Mouse (Mus musculus): Measurements from ENCODE around the gene Smim20. TPM values are rescaled to one million over a fixed set of nuclear protein-coding genes. Genes with fewer than 3 reads are reported as not detected.

The Smim20 gene
- polyA plus RNA-seq, 1 experiment from 2014 or later, result 77.5 TPM

- ATAC-seq (ENCODE audit: insufficient number of reproducible peaks, insufficient read depth, low FRiP score, low TSS enrichment, low read depth), result no peak
- H3K27ac ChIP-seq, result no peak overlapping the region
- H3K4me1 ChIP-seq, result 0 out of 2 replicates have a peak, but pooled peaks cover 6% of the 10 kb centered on the region
- no peak overlapping the region for H3K4me2 ChIP-seq
- no peaks in the 10 kb centered on the region for H3K27me3 ChIP-seq
- no peaks in the 10 kb centered on the region for H3K9me3 ChIP-seq
- WGBS, result 85% methylated on average over 7 of the region's 7 CpGs
- H3K36me3 ChIP-seq, result no peaks in the 10 kb centered on the region
- H3K9ac ChIP-seq, result no peak overlapping the region
- no peak overlapping the region for H3K4me3 ChIP-seq
These were observed 23.9 kb upstream of the Smim20 start for GRCm38 (mm10) chr5:53242865-53243499.

- Histone ChIP-seq H3K4me1 (0 out of 2 replicates have a peak, but pooled peaks cover 6% of the 10 kb centered on the region), H3K27me3 (no peaks in the 10 kb centered on the region), H3K4me3 (no peak overlapping the region), H3K27ac (no peak overlapping the region), H3K9ac (no peak overlapping the region), H3K4me2 (no peak overlapping the region), H3K9me3 (no peaks in the 10 kb centered on the region), H3K36me3 (no peaks in the 10 kb centered on the region)
- ATAC-seq (ENCODE audit: insufficient number of reproducible peaks, insufficient read depth, low FRiP score, low TSS enrichment, low read depth), result no peak
- WGBS, result 87% methylated on average over 10 of the region's 10 CpGs
These were observed 22.9 kb upstream of the Smim20 start for GRCm38 (mm10) chr5:53243933-53244332.

GRCm38 (mm10) chr5:53248499-53248898 lies 18.4 kb upstream of the Smim20 start:
- H3K4me3 ChIP-seq, result no peak overlapping the region
- H3K9ac ChIP-seq, result no peak overlapping the region
- H3K4me1 ChIP-seq, result no peaks in the 10 kb centered on the region
- 0 out of 2 replicates have a peak, but pooled peaks cover 5% of the 10 kb centered on the region for H3K27me3 ChIP-seq
- ATAC-seq (ENCODE audit: insufficient number of reproducible peaks, insufficient read depth, low FRiP score, low TSS enrichment, low read depth), result no peak
- H3K9me3 ChIP-seq, result no peaks in the 10 kb centered on the region
- 67% methylated on average over 11 of the region's 11 CpGs for WGBS
- H3K27ac ChIP-seq, result no peak overlapping the region
- no peaks in the 10 kb centered on the region for H3K36me3 ChIP-seq
- H3K4me2 ChIP-seq, result no peak overlapping the region

GRCm38 (mm10) chr5:53249431-53250061 lies 17.3 kb upstream of the Smim20 start:
- Histone ChIP-seq H3K9ac (no peak overlapping the region), H3K36me3 (no peaks in the 10 kb centered on the region), H3K4me1 (no peaks in the 10 kb centered on the region), H3K4me2 (no peak overlapping the region), H3K27ac (no peak overlapping the region), H3K27me3 (0 out of 2 replicates have a peak, but pooled peaks cover 10% of the 10 kb centered on the region), H3K4me3 (no peak overlapping the region), H3K9me3 (no peaks in the 10 kb centered on the region)
- WGBS, result 86% methylated on average over 4 of the region's 4 CpGs
- no peak for ATAC-seq (ENCODE audit: insufficient number of reproducible peaks, insufficient read depth, low FRiP score, low TSS enrichment, low read depth)

GRCm38 (mm10) chr5:53254154-53254553 lies 12.7 kb upstream of the Smim20 start:
- 84% methylated on average over 5 of the region's 5 CpGs for WGBS
- Histone ChIP-seq H3K9me3 (no peaks in the 10 kb centered on the region), H3K4me1 (peaks cover 18% of the 10 kb centered on the region; the same call in 1 of the 2 replicates), H3K4me3 (no peak overlapping the region), H3K36me3 (no peaks in the 10 kb centered on the region), H3K4me2 (no peak overlapping the region), H3K9ac (no peak overlapping the region), H3K27ac (no peak overlapping the region), H3K27me3 (peaks cover 32% of the 10 kb centered on the region)
- ATAC-seq (ENCODE audit: insufficient number of reproducible peaks, insufficient read depth, low FRiP score, low TSS enrichment, low read depth), result no peak

- Histone ChIP-seq H3K4me2 (no peak overlapping the region), H3K4me3 (no peak overlapping the region), H3K36me3 (no peaks in the 10 kb centered on the region), H3K27me3 (peaks cover 34% of the 10 kb centered on the region), H3K9me3 (no peaks in the 10 kb centered on the region), H3K4me1 (peaks cover 18% of the 10 kb centered on the region; the same call in 1 of the 2 replicates), H3K27ac (no peak overlapping the region), H3K9ac (no peak overlapping the region)
- whole genome bisulfite sequencing, result 55% methylated on average over 3 of the region's 3 CpGs
- ATAC-seq (ENCODE audit: insufficient number of reproducible peaks, insufficient read depth, low FRiP score, low TSS enrichment, low read depth), result no peak
These were observed 12.1 kb upstream of the Smim20 start for GRCm38 (mm10) chr5:53254821-53255220.

- 2% methylated on average over 29 of the region's 29 CpGs for WGBS
- peak; percentile 43; the same call in 1 of the 2 replicates for ATAC-seq (ENCODE audit: insufficient number of reproducible peaks, insufficient read depth, low FRiP score, low TSS enrichment, low read depth)
- no peaks in the 10 kb centered on the region for H3K9me3 ChIP-seq
- H3K27me3 ChIP-seq, result peaks cover 32% of the 10 kb centered on the region
- H3K4me3 ChIP-seq, result peak overlapping the region; percentile 44
- H3K4me1 ChIP-seq, result peaks cover 18% of the 10 kb centered on the region; the same call in 1 of the 2 replicates
- H3K9ac ChIP-seq, result peak overlapping the region; percentile 62
- H3K4me2 ChIP-seq, result peak overlapping the region; percentile 83
- H3K36me3 ChIP-seq, result no peaks in the 10 kb centered on the region
- H3K27ac ChIP-seq, result no peak overlapping the region
These were observed 8.7 kb upstream of the Smim20 start for GRCm38 (mm10) chr5:53258038-53258786.

GRCm38 (mm10) chr5:53259894-53260293 lies 7.0 kb upstream of the Smim20 start:
- no peaks in the 10 kb centered on the region for H3K36me3 ChIP-seq
- H3K4me2 ChIP-seq, result no peak overlapping the region
- WGBS, result 55% methylated on average over 5 of the region's 5 CpGs
- peaks cover 18% of the 10 kb centered on the region; the same call in 1 of the 2 replicates for H3K4me1 ChIP-seq
- H3K27me3 ChIP-seq, result peaks cover 24% of the 10 kb centered on the region
- ATAC-seq (ENCODE audit: insufficient number of reproducible peaks, insufficient read depth, low FRiP score, low TSS enrichment, low read depth), result no peak
- no peak overlapping the region for H3K4me3 ChIP-seq
- H3K9me3 ChIP-seq, result no peaks in the 10 kb centered on the region
- no peak overlapping the region for H3K27ac ChIP-seq
- H3K9ac ChIP-seq, result no peak overlapping the region

- H3K4me3 ChIP-seq, result no peak overlapping the region
- H3K27me3 ChIP-seq, result peaks cover 18% of the 10 kb centered on the region
- ATAC-seq (ENCODE audit: insufficient number of reproducible peaks, insufficient read depth, low FRiP score, low TSS enrichment, low read depth), result no peak
- WGBS, result 72% methylated on average over 10 of the region's 10 CpGs
- no peak overlapping the region for H3K9ac ChIP-seq
- no peaks in the 10 kb centered on the region for H3K9me3 ChIP-seq
- H3K4me2 ChIP-seq, result no peak overlapping the region
- H3K36me3 ChIP-seq, result no peaks in the 10 kb centered on the region
- peaks cover 15% of the 10 kb centered on the region; the same call in 1 of the 2 replicates for H3K4me1 ChIP-seq
- H3K27ac ChIP-seq, result no peak overlapping the region
These were observed 4.9 kb upstream of the Smim20 start for GRCm38 (mm10) chr5:53261999-53262398.

- no peak for ATAC-seq (ENCODE audit: insufficient number of reproducible peaks, insufficient read depth, low FRiP score, low TSS enrichment, low read depth)
- no peak overlapping the region for H3K4me2 ChIP-seq
- 74% methylated on average over 5 of the region's 5 CpGs for WGBS
These were observed 2.8 kb upstream of the Smim20 start for GRCm38 (mm10) chr5:53264061-53264460.

GRCm38 (mm10) chr5:53265740-53266139 lies 1.1 kb upstream of the Smim20 start:
- Histone ChIP-seq H3K4me2 (no peak overlapping the region), H3K27me3 (no peaks in the 10 kb centered on the region), H3K36me3 (no peaks in the 10 kb centered on the region), H3K4me3 (no peak overlapping the region), H3K9ac (no peak overlapping the region), H3K9me3 (no peaks in the 10 kb centered on the region), H3K4me1 (peaks cover 14% of the 10 kb centered on the region), H3K27ac (no peak overlapping the region)
- 82% methylated on average over 12 of the region's 12 CpGs for WGBS
- no peak for ATAC-seq (ENCODE audit: insufficient number of reproducible peaks, insufficient read depth, low FRiP score, low TSS enrichment, low read depth)

More at GRCm38 (mm10) chr5:53264061-53264460, 2.8 kb upstream of the Smim20 start:
- H3K27me3 ChIP-seq, result peaks cover 3% of the 10 kb centered on the region; the same call in 1 of the 2 replicates
- H3K36me3 ChIP-seq, result no peaks in the 10 kb centered on the region
- H3K9me3 ChIP-seq, result no peaks in the 10 kb centered on the region
- no peak overlapping the region for H3K9ac ChIP-seq
- no peak overlapping the region for H3K4me3 ChIP-seq
- H3K4me1 ChIP-seq, result peaks cover 14% of the 10 kb centered on the region
- no peak overlapping the region for H3K27ac ChIP-seq
